Mouse (Mus musculus) heart, postnatal 0 days (tissue): ENCODE measurements at regions not wholly inside any gene's neighbourhood (a gene's known extent, or its start where the extent isn't known, plus 50 kb on each side); places are given as distances from the start of the nearest gene placed in this dataset.

Experiments
- CTCF ChIP-seq: IDR thresholded peaks from 2 replicates; pipeline ENCODE4 v1.5.1; 2016; ENCODE audit warnings: antibody characterized with exemption, control low read depth, low read depth
- EP300 ChIP-seq: IDR thresholded peaks from 2 replicates; pipeline ENCODE4 v1.6.1; 2016; ENCODE audit warnings: antibody characterized with exemption, low read depth

DNA sequence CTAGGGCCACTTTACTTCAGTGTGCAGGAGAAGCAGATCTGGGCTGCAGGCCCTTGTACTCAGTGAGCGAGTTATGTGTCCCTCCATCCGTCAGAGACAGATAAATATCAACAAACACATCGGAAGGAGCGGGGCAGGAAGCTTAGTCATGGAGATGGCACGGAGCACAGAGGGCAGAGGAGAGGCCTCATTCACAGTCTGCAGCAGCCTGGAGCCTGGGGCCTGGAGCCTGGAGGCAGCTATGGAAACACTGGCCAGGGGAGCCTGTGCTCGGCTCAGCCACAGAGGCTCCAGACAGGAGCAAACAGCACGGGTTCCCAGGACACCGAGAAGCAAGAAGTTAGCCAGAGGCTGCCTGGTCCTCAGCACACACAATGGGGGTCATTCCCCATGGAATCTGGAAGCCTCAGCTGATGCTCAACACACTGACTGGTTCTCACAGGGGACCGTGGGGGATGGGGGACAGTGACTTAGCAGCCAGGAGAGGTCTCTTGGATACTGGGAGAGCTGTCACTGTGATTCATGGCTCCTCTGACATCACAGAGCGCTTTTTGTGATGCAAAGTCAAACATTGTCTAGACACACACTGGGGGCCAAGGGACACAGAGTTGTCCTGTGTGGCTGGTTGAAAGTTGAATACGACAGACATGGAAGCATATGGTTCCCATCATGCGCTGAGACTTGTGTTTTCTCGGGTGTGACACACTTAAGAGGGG is 82.2 kb upstream of the Sulf2 start:
- TF ChIP-seq CTCF (no peak), EP300 (no peak)
